Mouse (Mus musculus) spleen, embryonic (tissue): ENCODE results near the gene Zfp184.

ENCODE experiments used
- CTCF ChIA-PET: fragments of 350-600 bp; sonication (Branson Sonifier 250); formaldehyde crosslinking; loops from one replicate; lab custom pipeline; 2022; lab: Charles Lee

Gene Zfp184

GRCm38 (mm10) chr13:21981803-21982193 lies 36.9 kb downstream of the Zfp184 start:
- CTCF ChIA-PET = no interaction called here

DNA sequence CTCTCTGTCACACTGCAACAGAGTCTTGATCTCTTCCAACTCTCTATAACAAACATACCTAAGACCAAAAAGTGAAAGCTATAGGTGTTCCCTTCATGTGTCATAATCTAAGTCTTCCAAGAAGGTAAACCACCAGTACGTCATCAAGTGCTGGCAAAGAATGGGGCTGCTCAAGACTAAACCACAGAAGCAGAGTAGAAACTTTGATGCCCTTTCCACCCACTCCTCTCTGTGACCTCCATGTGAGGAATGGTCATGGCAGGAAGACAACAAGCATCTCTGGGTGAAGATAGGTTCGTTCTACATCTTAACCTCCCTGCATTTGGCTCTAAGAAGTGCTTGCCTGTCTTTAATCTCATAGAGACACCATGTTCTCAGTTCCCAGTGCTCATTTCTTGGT lies 39.6 kb downstream of the Zfp184 start:
- CTCF ChIA-PET = no interaction called here

- CTCF ChIA-PET = interaction anchor here (0.6 to 1.6 kb wide), 4 partner anchors 12 to 532 kb away, joined by 3 to 13 read pairs (median 5); partner anchors contain the start of gene Pom121l2
Observed at GRCm38 (mm10) chr13:21992550-21992949, 47.7 kb downstream of the Zfp184 start.

- CTCF ChIA-PET = interaction anchor here (1.6 kb wide), 1 partner anchor 13 kb away, joined by 4 read pairs; the partner anchor contains the start of gene Pom121l2
Observed at GRCm38 (mm10) chr13:21993957-21994738, 49.3 kb downstream of the Zfp184 start.

- CTCF ChIA-PET = interaction anchor here (0.7 kb wide), 1 partner anchor 265 kb away, joined by 4 read pairs; no protein-coding TSS in a partner anchor
Observed at GRCm38 (mm10) chr13:21994896-21995295, 50.0 kb downstream of the Zfp184 start.

GRCm38 (mm10) chr13:21995331-21995914 lies 50.5 kb downstream of the Zfp184 start:
- CTCF ChIA-PET = interaction anchor here (0.7 to 1.1 kb wide), 2 partner anchors 19 to 265 kb away, joined by 4 to 5 read pairs; no protein-coding TSS in a partner anchor

DNA sequence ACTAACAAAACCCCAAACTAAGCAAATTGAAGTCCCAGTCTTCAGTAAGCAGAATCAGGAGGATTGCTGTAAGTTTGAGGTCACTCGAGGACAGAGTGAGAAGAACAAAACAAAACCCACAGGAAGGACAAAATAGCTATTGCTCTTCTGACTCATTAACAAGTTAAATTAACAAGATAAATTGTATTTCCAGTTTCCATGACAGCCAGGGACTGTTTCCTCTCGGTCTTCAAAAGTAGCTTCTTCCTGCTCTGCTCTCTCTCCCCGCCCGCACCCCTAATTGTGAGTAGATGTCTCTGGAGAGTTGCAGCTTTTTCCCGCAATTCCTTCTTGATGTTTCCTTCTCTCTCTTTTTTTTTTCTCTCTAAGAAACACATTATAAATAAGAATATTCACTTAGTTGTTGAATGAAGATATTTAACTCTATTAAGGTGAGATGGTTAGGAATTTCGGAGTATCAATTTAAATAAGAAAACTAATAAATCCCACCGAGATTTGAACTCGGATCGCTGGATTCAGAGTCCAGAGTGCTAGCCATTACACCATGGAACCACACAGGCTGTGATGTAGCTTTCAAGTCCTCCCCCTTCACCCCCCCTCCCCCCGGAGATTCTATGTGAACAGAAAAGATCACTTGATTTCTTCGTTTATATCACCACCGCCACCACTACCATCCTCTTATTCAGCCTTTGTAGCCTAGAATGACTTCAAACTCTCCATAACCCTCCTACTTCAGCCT lies 51.4 kb downstream of the Zfp184 start:
- CTCF ChIA-PET = interaction anchor here (1.1 kb wide), 1 partner anchor 18 kb away, joined by 5 read pairs; no protein-coding TSS in a partner anchor

DNA sequence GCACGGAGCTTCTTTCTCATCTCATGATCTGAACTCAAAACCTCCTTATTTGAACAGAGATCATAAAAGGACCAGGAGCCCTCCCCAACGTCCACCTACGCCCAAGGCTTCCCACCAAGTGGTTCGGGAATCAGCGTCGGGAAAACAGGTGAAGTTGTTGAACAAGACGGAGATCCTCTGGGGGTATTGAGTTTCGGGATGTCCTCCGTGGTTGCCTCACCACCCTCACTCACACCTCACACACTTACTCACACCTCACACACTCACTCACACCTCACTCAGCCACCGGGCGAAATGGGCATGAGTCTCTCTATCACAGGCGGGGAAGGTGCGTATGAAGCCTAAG lies 51.9 kb downstream of the Zfp184 start:
- CTCF ChIA-PET = no interaction called here

DNA sequence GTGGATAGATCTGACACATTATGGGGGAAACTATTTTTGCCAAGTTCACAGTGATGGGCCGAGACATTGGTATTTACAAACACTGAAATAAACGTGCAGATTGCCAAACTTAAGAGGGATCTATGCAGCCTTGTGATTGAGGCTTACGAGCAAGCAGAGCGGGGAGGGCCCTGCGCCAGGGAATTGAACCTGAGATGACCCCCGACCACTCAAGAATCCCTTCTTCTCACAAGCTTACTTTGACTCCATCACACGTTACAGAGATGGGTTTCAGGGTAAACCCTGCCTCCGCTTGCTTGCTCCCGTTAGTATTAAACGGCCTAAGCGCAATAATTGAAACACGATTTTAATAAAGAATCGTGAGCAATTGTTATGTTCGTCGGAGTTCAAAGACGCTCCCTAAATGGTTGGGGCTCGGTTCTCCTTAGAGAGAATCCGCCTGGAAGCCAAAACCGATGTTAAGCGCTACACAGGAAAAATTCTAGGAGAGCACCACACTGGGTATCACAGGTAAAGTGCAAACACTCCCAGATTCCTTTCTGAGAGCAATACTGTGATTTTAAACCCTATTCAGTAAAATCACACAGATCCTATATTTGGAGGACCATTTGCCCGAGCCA lies 52.4 kb downstream of the Zfp184 start:
- CTCF ChIA-PET = no interaction called here

- CTCF ChIA-PET = no interaction called here
Observed at GRCm38 (mm10) chr13:21997821-21998220, 52.9 kb downstream of the Zfp184 start.

DNA sequence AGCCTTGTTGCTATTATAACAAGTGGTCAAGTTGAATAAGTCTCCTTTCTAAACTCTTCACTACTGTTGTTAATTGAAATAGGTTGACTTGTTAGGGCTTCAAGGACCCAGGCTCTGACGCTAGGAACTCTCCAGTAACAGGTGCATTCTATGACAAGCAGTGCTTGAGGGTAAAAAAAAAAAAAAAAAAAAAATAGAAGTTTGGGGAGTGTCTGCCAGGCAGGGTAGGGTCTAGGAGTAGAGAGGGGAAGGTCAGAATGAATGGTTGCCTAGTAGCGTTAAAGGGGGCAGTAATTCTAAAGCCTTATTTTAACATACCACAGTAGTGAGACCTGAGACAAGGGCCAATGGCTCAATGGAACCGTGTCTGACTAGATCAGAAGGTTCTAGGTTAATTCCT lies 53.5 kb downstream of the Zfp184 start:
- CTCF ChIA-PET = no interaction called here

GRCm38 (mm10) chr13:21999147-21999546 lies 54.3 kb downstream of the Zfp184 start:
- CTCF ChIA-PET = no interaction called here

DNA sequence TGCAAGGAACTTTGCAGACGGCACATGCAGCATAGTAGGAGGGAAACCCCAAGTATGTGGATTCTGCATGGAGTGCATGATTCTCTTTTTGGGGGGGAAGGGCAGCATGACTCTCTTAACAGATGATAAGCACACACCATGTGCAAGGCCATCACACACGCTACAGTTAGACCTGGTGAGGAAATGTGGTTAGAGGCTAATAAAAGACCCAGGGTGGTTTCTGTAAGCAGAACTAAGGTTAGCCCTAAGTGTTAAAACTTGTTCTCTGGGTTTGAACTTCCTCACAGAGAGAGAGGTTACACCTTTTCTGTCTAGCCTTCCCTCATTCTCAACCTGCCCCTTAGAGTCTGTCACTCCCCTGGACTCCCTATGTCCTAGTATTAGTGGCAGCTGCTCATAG lies 56.5 kb downstream of the Zfp184 start:
- CTCF ChIA-PET = no interaction called here

DNA sequence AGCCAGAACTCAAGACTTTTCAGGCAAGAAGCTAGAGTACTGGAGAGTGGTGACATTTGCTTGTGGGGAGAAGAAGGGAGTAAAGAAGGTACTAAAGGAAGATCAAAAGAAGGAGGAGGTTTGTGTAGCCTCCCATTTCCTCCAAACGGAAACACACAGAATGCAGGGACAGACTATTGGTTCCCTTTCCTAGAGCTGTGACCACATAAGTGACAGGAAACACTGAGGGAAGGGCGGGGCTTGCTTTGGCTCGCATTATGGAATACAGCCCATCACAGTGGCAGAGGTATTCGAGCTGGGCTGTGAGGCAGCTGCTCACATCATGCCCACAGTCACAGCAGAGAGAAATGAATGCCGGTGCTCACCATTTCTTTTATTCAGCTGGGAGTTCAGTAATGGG lies 56.9 kb downstream of the Zfp184 start:
- CTCF ChIA-PET = no interaction called here

- CTCF ChIA-PET = interaction anchor here (0.7 to 2.7 kb wide), 4 partner anchors 9 to 32 kb away, joined by 4 to 12 read pairs (median 6); no protein-coding TSS in a partner anchor
Observed at GRCm38 (mm10) chr13:22005605-22006333, 60.9 kb downstream of the Zfp184 start.

- CTCF ChIA-PET = interaction anchor here (0.5 to 2.7 kb wide), 5 partner anchors 8 to 32 kb away, joined by 4 to 12 read pairs (median 6); no protein-coding TSS in a partner anchor
Observed at GRCm38 (mm10) chr13:22006334-22007120, 61.6 kb downstream of the Zfp184 start.

DNA sequence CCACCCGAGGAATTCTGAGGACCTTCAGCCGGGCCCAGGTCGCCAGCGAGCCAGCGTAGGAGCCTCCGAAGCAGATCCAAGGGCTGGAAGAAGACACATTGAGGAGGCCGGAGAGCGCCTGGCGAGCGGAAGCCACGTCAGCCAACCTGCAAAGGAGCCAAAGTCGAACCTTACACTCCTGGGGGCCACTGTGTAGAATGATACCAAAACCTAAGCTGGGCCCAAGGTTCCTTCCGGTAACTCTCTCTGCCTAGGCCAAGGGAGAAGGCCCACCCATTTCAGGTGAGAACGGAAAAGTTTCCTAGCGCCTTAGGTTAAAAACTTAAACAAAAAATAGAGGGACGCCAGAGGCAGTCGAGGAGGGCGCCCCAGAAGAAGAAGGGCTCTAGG lies 62.2 kb downstream of the Zfp184 start:
- CTCF ChIA-PET = interaction anchor here (0.5 to 2.7 kb wide), 3 partner anchors 13 to 27 kb away, joined by 6 to 13 read pairs (median 10); no protein-coding TSS in a partner anchor

DNA sequence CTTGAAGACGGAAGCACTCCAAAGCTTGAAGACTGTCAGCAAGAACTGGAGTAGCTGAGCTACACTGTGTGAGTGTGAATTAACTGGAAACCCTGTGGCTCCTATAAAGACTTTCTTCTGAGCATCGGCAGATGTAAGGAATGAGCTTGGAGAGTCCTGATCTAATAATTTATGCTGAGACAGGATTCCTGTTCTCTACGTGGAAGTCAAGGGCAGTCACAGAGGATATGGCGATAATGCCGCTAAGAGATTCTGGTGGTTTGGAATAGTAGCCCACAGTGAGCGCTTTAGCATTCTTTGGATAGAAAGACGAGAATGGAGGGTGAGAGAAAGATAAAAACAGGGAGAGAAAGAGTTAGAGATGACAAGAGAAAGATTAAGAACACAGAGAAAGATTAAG lies 63.0 kb downstream of the Zfp184 start:
- CTCF ChIA-PET = interaction anchor here (1.0 kb wide), 1 partner anchor 15 kb away, joined by 13 read pairs; no protein-coding TSS in a partner anchor

GRCm38 (mm10) chr13:22008707-22009106 lies 63.8 kb downstream of the Zfp184 start:
- CTCF ChIA-PET = no interaction called here

GRCm38 (mm10) chr13:22009642-22010041 lies 64.7 kb downstream of the Zfp184 start, which contains the start of gene Prss16:
Gene Prss16 (minus strand): TSS chr13:22009742.
- CTCF ChIA-PET = no interaction called here
